Mouse (Mus musculus): ENCODE measurements around the gene Aox4.

Aox4 gene

GRCm38 (mm10) chr1:58244487-58244886 is 34.3 kb downstream of the Aox4 start:
- DNase-seq (ENCODE audit: inconsistent ontology term) = no peak

GRCm38 (mm10) chr1:58248518-58248917 is 38.3 kb downstream of the Aox4 start:
- DNase-seq (ENCODE audit: inconsistent ontology term) = no peak

- no peak for DNase-seq (ENCODE audit: inconsistent ontology term)
These were observed 43.3 kb downstream of the Aox4 start for GRCm38 (mm10) chr1:58253466-58253865.

GRCm38 (mm10) chr1:58257195-58257991 is 47.2 kb downstream of the Aox4 start:
- peak; percentile 37 for DNase-seq (ENCODE audit: inconsistent ontology term)

GRCm38 (mm10) chr1:58260311-58260710 is 50.1 kb downstream of the Aox4 start:
- DNase-seq (ENCODE audit: inconsistent ontology term) = no peak

- no peak for DNase-seq (ENCODE audit: inconsistent ontology term)
These were observed 58.0 kb downstream of the Aox4 start for GRCm38 (mm10) chr1:58268231-58268630.

GRCm38 (mm10) chr1:58270807-58271569 is 60.8 kb downstream of the Aox4 start:
- DNase-seq (ENCODE audit: inconsistent ontology term) = peak; percentile 19

GRCm38 (mm10) chr1:58275879-58276278 is 65.7 kb downstream of the Aox4 start:
- DNase-seq (ENCODE audit: inconsistent ontology term) = no peak

- DNase-seq (ENCODE audit: inconsistent ontology term) = no peak
These were observed 67.8 kb downstream of the Aox4 start, which contains the start of gene Aox2 for GRCm38 (mm10) chr1:58278026-58278425. Gene Aox2, plus strand, starts transcription at chr1:58278326.

- peak; percentile 14 for DNase-seq (ENCODE audit: inconsistent ontology term)
These were observed 68.3 kb downstream of the Aox4 start for GRCm38 (mm10) chr1:58278513-58278912.

- no peak for DNase-seq (ENCODE audit: inconsistent ontology term)
These were observed 70.2 kb downstream of the Aox4 start for GRCm38 (mm10) chr1:58280381-58280780.

GRCm38 (mm10) chr1:58280939-58281624 is 70.9 kb downstream of the Aox4 start:
- DNase-seq (ENCODE audit: inconsistent ontology term) = no peak

- DNase-seq (ENCODE audit: inconsistent ontology term) = no peak
These were observed 71.4 kb downstream of the Aox4 start for GRCm38 (mm10) chr1:58281625-58281988.

- peak; percentile 20 for DNase-seq (ENCODE audit: inconsistent ontology term)
These were observed 74.3 kb downstream of the Aox4 start for GRCm38 (mm10) chr1:58284505-58284904.

GRCm38 (mm10) chr1:58288091-58288490 is 77.9 kb downstream of the Aox4 start:
- DNase-seq (ENCODE audit: inconsistent ontology term) = no peak

- DNase-seq (ENCODE audit: inconsistent ontology term) = peak; percentile 58
These were observed 79.8 kb downstream of the Aox4 start for GRCm38 (mm10) chr1:58289863-58290469.

- no peak for DNase-seq (ENCODE audit: inconsistent ontology term)
These were observed 81.5 kb downstream of the Aox4 start for GRCm38 (mm10) chr1:58291394-58292300.

GRCm38 (mm10) chr1:58294730-58295129 is 84.5 kb downstream of the Aox4 start:
- DNase-seq (ENCODE audit: inconsistent ontology term) = no peak

GRCm38 (mm10) chr1:58296278-58296677 is 86.1 kb downstream of the Aox4 start:
- peak; percentile 50 for DNase-seq (ENCODE audit: inconsistent ontology term)

GRCm38 (mm10) chr1:58296821-58297220 is 86.6 kb downstream of the Aox4 start:
- DNase-seq (ENCODE audit: inconsistent ontology term) = no peak

- DNase-seq (ENCODE audit: inconsistent ontology term) = no peak
These were observed 88.2 kb downstream of the Aox4 start for GRCm38 (mm10) chr1:58298347-58298746.
